Mouse (Mus musculus) embryonic facial prominence, embryonic 12.5 days (tissue): ENCODE data around the gene Myh2. TPM values are rescaled to one million over a fixed set of nuclear protein-coding genes. Genes with fewer than 3 reads are reported as not detected.

ENCODE experiments used
- ATAC-seq: fragments of 200-750 bp; cut with Nextera tagmentation; 2 replicates; pipeline ENCODE4 v1.8.0; 2017; ENCODE audit not compliant: insufficient number of reproducible peaks, insufficient read depth, low FRiP score, low TSS enrichment
- H3K27ac ChIP-seq: fragments of 300-500 bp; sonication (generic); 2 replicates; pipeline ENCODE4 v1.5.1; 2016; ENCODE audit warnings: mild to moderate bottlenecking
- H3K27me3 ChIP-seq: fragments of 300-500 bp; sonication (generic); 2 replicates; pipeline ENCODE4 v1.6.1; 2016; ENCODE audit warnings: mild to moderate bottlenecking, moderate library complexity
- H3K36me3 ChIP-seq: fragments of 300-500 bp; sonication (generic); 2 replicates; pipeline ENCODE4 v1.6.1; 2016; ENCODE audit warnings: mild to moderate bottlenecking
- H3K4me1 ChIP-seq: fragments of 300-500 bp; sonication (generic); 2 replicates; pipeline ENCODE4 v1.6.1; 2016
- H3K4me2 ChIP-seq: fragments of 300-500 bp; sonication (generic); replicated peaks from 2 replicates; pipeline ENCODE4 v1.6.1; 2016; ENCODE audit warnings: mild to moderate bottlenecking, moderate library complexity
- H3K4me3 ChIP-seq: fragments of 300-500 bp; sonication (generic); 2 replicates; pipeline ENCODE4 v1.5.1; 2016; ENCODE audit warnings: mild to moderate bottlenecking
- H3K9ac ChIP-seq: fragments of 300-500 bp; sonication (generic); 2 replicates; pipeline ENCODE4 v1.6.1; 2016; ENCODE audit warnings: mild to moderate bottlenecking, moderate library complexity
- H3K9me3 ChIP-seq: fragments of 300-500 bp; sonication (generic); 2 replicates; pipeline ENCODE4 v1.6.1; 2016; ENCODE audit warnings: mild to moderate bottlenecking, moderate library complexity
- WGBS: fragments of 180-500 bp; shearing (Covaris S2); methylation state at CpG from one replicate; pipeline ENCODE4 v1.1.7; 2016; 5-methylcytosine and 5-hydroxymethylcytosine counted together
- polyA plus RNA-seq: library from polyadenylated mRNA; unstranded; fragments of >200 nt; fragmentation: Nextera tagmentation; extraction: Ambion mirVana; gene quantifications from 2 replicates; pipeline ENCODE4 v1.2.1, GENCODE M21; 2016

Myh2 gene
- polyA plus RNA-seq, 1 experiment from 2014 or later: 0.06 TPM

- H3K9ac ChIP-seq: no peak overlapping the region
- H3K4me2 ChIP-seq: no peak overlapping the region
- no peaks in the 10 kb centered on the region for H3K4me1 ChIP-seq
- H3K4me3 ChIP-seq: no peak overlapping the region
- 65% methylated on average over 2 of the region's 2 CpGs for WGBS
- no peak for ATAC-seq
- H3K9me3 ChIP-seq: no peaks in the 10 kb centered on the region
- no peaks in the 10 kb centered on the region for H3K27me3 ChIP-seq
- H3K27ac ChIP-seq: no peak overlapping the region
- H3K36me3 ChIP-seq: no peaks in the 10 kb centered on the region
These were observed 15.2 kb upstream of the Myh2 start for GRCm38 (mm10) chr11:67155650-67156049.

GRCm38 (mm10) chr11:67160131-67160530, 10.7 kb upstream of the Myh2 start:
- H3K9ac ChIP-seq: no peak overlapping the region
- H3K27me3 ChIP-seq: no peaks in the 10 kb centered on the region
- no peak overlapping the region for H3K27ac ChIP-seq
- 89% methylated on average over 3 of the region's 3 CpGs for WGBS
- H3K9me3 ChIP-seq: no peaks in the 10 kb centered on the region
- H3K4me1 ChIP-seq: no peaks in the 10 kb centered on the region
- no peak overlapping the region for H3K4me2 ChIP-seq
- no peaks in the 10 kb centered on the region for H3K36me3 ChIP-seq
- H3K4me3 ChIP-seq: no peak overlapping the region
- no peak for ATAC-seq

GRCm38 (mm10) chr11:67163701-67164100, 7.1 kb upstream of the Myh2 start:
- Histone ChIP-seq H3K4me3 (no peak overlapping the region), H3K27me3 (no peaks in the 10 kb centered on the region), H3K4me2 (no peak overlapping the region), H3K9me3 (no peaks in the 10 kb centered on the region), H3K36me3 (no peaks in the 10 kb centered on the region), H3K9ac (no peak overlapping the region), H3K27ac (no peak overlapping the region), H3K4me1 (no peaks in the 10 kb centered on the region)
- WGBS: 80% methylated on average over 4 of the region's 4 CpGs
- no peak for ATAC-seq

- 56% methylated on average over 5 of the region's 5 CpGs for WGBS
- H3K36me3 ChIP-seq: no peaks in the 10 kb centered on the region
- no peak overlapping the region for H3K4me3 ChIP-seq
- no peak overlapping the region for H3K4me2 ChIP-seq
- H3K4me1 ChIP-seq: no peaks in the 10 kb centered on the region
- H3K9me3 ChIP-seq: no peaks in the 10 kb centered on the region
- ATAC-seq: no peak
- no peaks in the 10 kb centered on the region for H3K27me3 ChIP-seq
- H3K9ac ChIP-seq: no peak overlapping the region
- H3K27ac ChIP-seq: no peak overlapping the region
These were observed 6.0 kb upstream of the Myh2 start for GRCm38 (mm10) chr11:67164851-67165250.

- Histone ChIP-seq H3K4me1 (no peaks in the 10 kb centered on the region), H3K4me2 (no peak overlapping the region), H3K9ac (no peak overlapping the region), H3K9me3 (no peaks in the 10 kb centered on the region), H3K27ac (no peak overlapping the region), H3K4me3 (no peak overlapping the region), H3K36me3 (no peaks in the 10 kb centered on the region), H3K27me3 (no peaks in the 10 kb centered on the region)
- no peak for ATAC-seq
- 28% methylated on average over 5 of the region's 5 CpGs for WGBS
These were observed 1.5 kb upstream of the Myh2 start for GRCm38 (mm10) chr11:67169301-67169700.

GRCm38 (mm10) chr11:67172439-67172838, 1.6 kb downstream of the Myh2 start:
- 85% methylated on average over 2 of the region's 2 CpGs for WGBS
- H3K36me3 ChIP-seq: no peaks in the 10 kb centered on the region
- no peak overlapping the region for H3K4me2 ChIP-seq
- H3K27ac ChIP-seq: no peak overlapping the region
- no peak overlapping the region for H3K9ac ChIP-seq
- no peaks in the 10 kb centered on the region for H3K9me3 ChIP-seq
- no peaks in the 10 kb centered on the region for H3K27me3 ChIP-seq
- H3K4me3 ChIP-seq: no peak overlapping the region
- no peaks in the 10 kb centered on the region for H3K4me1 ChIP-seq
- no peak for ATAC-seq

- Histone ChIP-seq H3K4me2 (no peak overlapping the region), H3K27me3 (no peaks in the 10 kb centered on the region), H3K9ac (no peak overlapping the region), H3K27ac (no peak overlapping the region), H3K36me3 (no peaks in the 10 kb centered on the region), H3K4me1 (no peaks in the 10 kb centered on the region), H3K9me3 (no peaks in the 10 kb centered on the region), H3K4me3 (no peak overlapping the region)
- no peak for ATAC-seq
- 66% methylated on average over 5 of the region's 5 CpGs for WGBS
These were observed 5.5 kb downstream of the Myh2 start for GRCm38 (mm10) chr11:67176376-67176775.

GRCm38 (mm10) chr11:67190316-67190715, 19.5 kb downstream of the Myh2 start:
- 86% methylated on average over 10 of the region's 10 CpGs for WGBS
- Histone ChIP-seq H3K27me3 (no peaks in the 10 kb centered on the region), H3K4me2 (no peak overlapping the region), H3K9me3 (no peaks in the 10 kb centered on the region), H3K9ac (no peak overlapping the region), H3K4me1 (no peaks in the 10 kb centered on the region), H3K27ac (no peak overlapping the region), H3K4me3 (no peak overlapping the region), H3K36me3 (no peaks in the 10 kb centered on the region)
- no peak for ATAC-seq

- H3K4me2 ChIP-seq: no peak overlapping the region
- no peak for ATAC-seq
- H3K4me3 ChIP-seq: no peak overlapping the region
- no peak overlapping the region for H3K27ac ChIP-seq
- H3K36me3 ChIP-seq: no peaks in the 10 kb centered on the region
- no peaks in the 10 kb centered on the region for H3K4me1 ChIP-seq
- no peaks in the 10 kb centered on the region for H3K9me3 ChIP-seq
- H3K27me3 ChIP-seq: no peaks in the 10 kb centered on the region
- no peak overlapping the region for H3K9ac ChIP-seq
- 88% methylated on average over 2 of the region's 2 CpGs for WGBS
These were observed 20.0 kb downstream of the Myh2 start for GRCm38 (mm10) chr11:67190814-67191213.

- H3K4me1 ChIP-seq: no peaks in the 10 kb centered on the region
- no peaks in the 10 kb centered on the region for H3K9me3 ChIP-seq
- no peak for ATAC-seq
- 88% methylated on average over 14 of the region's 14 CpGs for WGBS
- H3K27ac ChIP-seq: no peak overlapping the region
- H3K4me2 ChIP-seq: no peak overlapping the region
- H3K27me3 ChIP-seq: no peaks in the 10 kb centered on the region
- H3K9ac ChIP-seq: no peak overlapping the region
- H3K4me3 ChIP-seq: no peak overlapping the region
- H3K36me3 ChIP-seq: no peaks in the 10 kb centered on the region
These were observed 20.7 kb downstream of the Myh2 start for GRCm38 (mm10) chr11:67191496-67191895.

- H3K9me3 ChIP-seq: no peaks in the 10 kb centered on the region
- no peak overlapping the region for H3K27ac ChIP-seq
- ATAC-seq: no peak
- 53% methylated on average over 1 of the region's 1 CpGs for WGBS
- no peaks in the 10 kb centered on the region for H3K4me1 ChIP-seq
- no peak overlapping the region for H3K4me2 ChIP-seq
- H3K9ac ChIP-seq: no peak overlapping the region
- H3K27me3 ChIP-seq: no peaks in the 10 kb centered on the region
- H3K36me3 ChIP-seq: no peaks in the 10 kb centered on the region
- no peak overlapping the region for H3K4me3 ChIP-seq
These were observed 28.5 kb downstream of the Myh2 start for GRCm38 (mm10) chr11:67199321-67199720.

GRCm38 (mm10) chr11:67199752-67200151, 28.9 kb downstream of the Myh2 start, which contains the start of gene Myh1:
TSS of gene Myh1 (plus strand) at chr11:67200052.
- no peak for ATAC-seq

GRCm38 (mm10) chr11:67204766-67205165, 33.9 kb downstream of the Myh2 start:
- Histone ChIP-seq H3K27ac (no peak overlapping the region), H3K4me2 (no peak overlapping the region), H3K36me3 (no peaks in the 10 kb centered on the region), H3K9me3 (no peaks in the 10 kb centered on the region), H3K4me3 (no peak overlapping the region), H3K9ac (no peak overlapping the region), H3K27me3 (no peaks in the 10 kb centered on the region), H3K4me1 (no peaks in the 10 kb centered on the region)
- WGBS: 73% methylated on average over 3 of the region's 3 CpGs
- ATAC-seq: no peak

More at GRCm38 (mm10) chr11:67199752-67200151, 28.9 kb downstream of the Myh2 start, which contains the start of gene Myh1:
- no peaks in the 10 kb centered on the region for H3K4me1 ChIP-seq
- no peaks in the 10 kb centered on the region for H3K9me3 ChIP-seq
- H3K27ac ChIP-seq: no peak within 1 kb of the TSS
- no peaks in the 10 kb centered on the region for H3K27me3 ChIP-seq
- no peaks in the 10 kb centered on the region for H3K36me3 ChIP-seq
- no peak within 1 kb of the TSS for H3K4me3 ChIP-seq
- H3K4me2 ChIP-seq: no peak within 1 kb of the TSS
- 72% methylated on average over 4 of the region's 4 CpGs for WGBS
- no peak within 1 kb of the TSS for H3K9ac ChIP-seq
